Mouse (Mus musculus): ENCODE data around the gene Gm11562. TPM values are rescaled to one million over a fixed set of nuclear protein-coding genes. Genes with fewer than 3 reads are reported as not detected.
"Not testable (repeated sequence)": the region's sequence is repeated elsewhere in the genome, so short reads cannot be mapped to it uniquely, and the experiment has no call there.

Gene Gm11562
- polyA plus RNA-seq, 1 experiment: not detected

- TF ChIP-seq GATA1 (IDR thresholded peaks at IDR 0.05; ENCODE audit: low read length): not testable (repeated sequence)
These were observed 10.1 kb downstream of the Gm11562 start, which contains the start of gene Gm11937 for GRCm38 (mm10) chr11:99610089-99610488. TSS of gene Gm11937 (minus strand) at chr11:99610189.

DNA sequence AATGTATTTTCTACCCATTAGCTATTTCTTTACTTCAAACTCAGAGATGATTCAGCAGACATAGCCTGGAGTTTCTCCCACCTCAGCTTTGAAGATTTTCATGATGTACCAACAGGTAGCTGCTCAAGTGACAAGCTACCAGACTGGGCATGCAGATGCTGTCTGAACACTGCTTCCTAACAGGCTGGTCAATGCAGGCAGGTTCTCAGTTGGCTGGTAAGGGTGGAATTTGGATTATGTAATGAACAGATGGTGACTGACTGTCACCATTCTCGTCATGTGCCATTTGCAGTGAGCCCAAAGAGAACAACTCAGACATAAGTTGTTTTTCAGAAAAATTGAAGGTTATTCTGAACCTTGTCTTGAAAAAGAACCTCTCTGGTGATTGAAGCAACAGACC, 11.1 kb downstream of the Gm11562 start:
- TF ChIP-seq GATA1 (IDR thresholded peaks at IDR 0.05; ENCODE audit: low read length): no peak

DNA sequence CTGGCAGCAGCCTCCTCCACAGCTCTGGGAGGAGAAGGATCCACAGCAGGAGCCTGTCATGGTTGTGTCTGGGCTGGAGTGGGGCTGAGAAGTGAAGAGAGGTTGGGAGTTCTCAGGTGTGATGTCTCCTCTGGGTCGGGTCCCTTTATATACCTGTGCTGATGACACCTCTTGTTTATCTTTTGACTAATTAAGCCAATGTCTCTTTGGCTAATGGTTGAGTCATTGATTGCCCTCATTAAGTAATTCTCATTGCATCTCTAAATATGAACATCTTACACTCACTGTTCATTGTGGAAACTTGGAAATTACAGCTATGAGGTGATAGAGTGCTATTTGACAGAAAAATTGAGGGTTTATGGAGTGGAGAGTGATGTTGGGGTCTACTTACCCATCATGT, 17.0 kb downstream of the Gm11562 start, which contains the start of gene Gm11938:
Gene Gm11938, minus strand, starts transcription at position 101 of the 400 bp plus-strand sequence.
- TF ChIP-seq GATA1 (IDR thresholded peaks at IDR 0.05; ENCODE audit: low read length): not testable (repeated sequence)

GRCm38 (mm10) chr11:99597742-99598141, 22.5 kb downstream of the Gm11562 start, which contains the start of gene Krtap9-3:
TSS of gene Krtap9-3 (minus strand) at chr11:99598105.
- not testable (repeated sequence) for TF ChIP-seq GATA1 (IDR thresholded peaks at IDR 0.05; ENCODE audit: low read length)

DNA sequence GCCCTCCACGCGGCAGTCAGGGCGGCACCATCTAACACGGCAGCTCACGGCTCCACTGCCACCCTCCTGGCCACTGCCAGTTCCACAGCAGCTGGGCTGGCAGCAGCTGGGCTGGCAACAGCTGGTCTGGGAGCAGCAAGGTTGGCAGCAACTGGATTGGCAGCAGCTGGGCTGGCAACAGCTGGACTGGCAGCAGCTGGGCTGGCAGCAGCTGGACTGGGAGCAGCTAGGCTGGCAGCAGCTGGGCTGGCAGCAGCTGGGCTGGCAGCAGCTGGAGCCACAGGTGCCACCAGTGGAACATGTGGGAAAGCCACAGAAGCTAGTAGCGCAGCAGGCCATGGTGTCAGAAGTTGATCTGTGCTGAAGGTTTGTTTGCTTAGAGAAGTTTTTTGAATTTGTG, 29.3 kb downstream of the Gm11562 start, which contains the start of gene Krtap1-3:
Gene Krtap1-3, minus strand, starts transcription at position 359 of the 400 bp plus-strand sequence.
- TF ChIP-seq GATA1 (IDR thresholded peaks at IDR 0.05; ENCODE audit: low read length): no peak

GRCm38 (mm10) chr11:99585096-99585495, 35.1 kb downstream of the Gm11562 start:
- TF ChIP-seq GATA1 (IDR thresholded peaks at IDR 0.05; ENCODE audit: low read length): no peak

- TF ChIP-seq GATA1 (IDR thresholded peaks at IDR 0.05; ENCODE audit: low read length): no peak
These were observed 37.0 kb downstream of the Gm11562 start, which contains the start of gene Krtap1-4 for GRCm38 (mm10) chr11:99583245-99583704. TSS of gene Krtap1-4 (minus strand) at chr11:99583654.

DNA sequence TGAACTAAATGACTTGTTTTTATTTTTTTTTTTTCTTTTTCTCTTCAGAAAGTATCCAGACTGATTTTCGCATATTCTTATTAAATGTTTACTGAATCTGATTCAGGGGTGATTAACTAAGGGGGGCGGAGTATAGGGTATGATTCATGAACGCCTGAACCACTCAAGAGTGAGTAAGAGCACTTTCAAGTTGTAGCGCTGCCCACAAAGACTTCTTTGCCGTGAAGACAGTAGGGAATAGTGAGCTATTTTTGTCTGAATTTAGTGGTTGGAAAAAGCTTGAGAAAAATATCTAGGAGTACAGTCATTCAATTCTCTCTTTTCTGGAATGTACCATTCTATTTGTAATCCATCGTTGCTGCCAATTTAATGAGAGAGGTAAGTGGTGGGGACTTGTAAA, 38.7 kb downstream of the Gm11562 start:
- no peak for TF ChIP-seq GATA1 (IDR thresholded peaks at IDR 0.05; ENCODE audit: low read length)

DNA sequence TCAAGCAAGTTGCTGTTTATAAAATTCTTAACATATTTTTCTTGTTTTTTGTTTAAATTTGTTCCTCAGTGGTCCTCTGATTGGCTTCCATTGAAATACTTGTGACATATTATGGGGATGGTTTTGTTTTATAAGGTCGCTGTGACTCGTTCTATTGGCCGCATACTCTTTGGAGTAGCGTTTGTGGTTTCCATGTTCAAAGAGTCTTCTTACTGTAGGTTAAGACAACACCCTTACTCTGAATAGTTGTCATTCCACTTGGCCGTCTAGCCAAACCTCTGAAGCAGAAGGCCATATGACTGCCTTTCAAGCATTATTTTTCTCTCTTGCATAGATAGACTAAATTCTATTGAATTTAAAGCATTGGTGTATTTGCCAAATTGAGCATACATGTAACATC, 39.2 kb downstream of the Gm11562 start:
- no peak for TF ChIP-seq GATA1 (IDR thresholded peaks at IDR 0.05; ENCODE audit: low read length)

GRCm38 (mm10) chr11:99580636-99581035, 39.6 kb downstream of the Gm11562 start, which contains the start of gene Krtap1-5:
TSS of gene Krtap1-5 (minus strand) at chr11:99581016.
- no peak for TF ChIP-seq GATA1 (IDR thresholded peaks at IDR 0.05; ENCODE audit: low read length)

- no peak for TF ChIP-seq GATA1 (IDR thresholded peaks at IDR 0.05; ENCODE audit: low read length)
These were observed 46.1 kb downstream of the Gm11562 start for GRCm38 (mm10) chr11:99574106-99574505.

GRCm38 (mm10) chr11:99573164-99573563, 47.1 kb downstream of the Gm11562 start:
- no peak for TF ChIP-seq GATA1 (IDR thresholded peaks at IDR 0.05; ENCODE audit: low read length)

Other genes with a start within 250 kb of the Gm11562 start
- not detected in 2 replicates for gene Krt28, start 245.5 kb downstream of the Gm11562 start, polyA plus RNA-seq (2012)
- gene Krt10, start 231.1 kb downstream of the Gm11562 start, polyA plus RNA-seq (2012): 7.4 and 9.6 TPM in 2 replicates
- gene Krt12, start 198.2 kb downstream of the Gm11562 start, polyA plus RNA-seq (2012): 0.03 TPM in 1 of 2 replicates, not detected in the other
- gene Krt20, start 182.3 kb downstream of the Gm11562 start, polyA plus RNA-seq (2012): not detected in 2 replicates
- gene Krt23, start 127.3 kb downstream of the Gm11562 start, polyA plus RNA-seq (2012): not detected in 2 replicates
- not detected in 2 replicates for gene Krt39, start 99.1 kb downstream of the Gm11562 start, polyA plus RNA-seq (2012)
- not detected in 2 replicates for gene Krt40, start 77.3 kb downstream of the Gm11562 start, polyA plus RNA-seq (2012)
- gene Krtap3-3, start 69.6 kb downstream of the Gm11562 start, polyA plus RNA-seq (2012): not detected in 2 replicates
- gene Krtap3-2, start 63.6 kb downstream of the Gm11562 start, polyA plus RNA-seq (2012): not detected in 2 replicates
- gene Gm11939, start 61.0 kb downstream of the Gm11562 start, polyA plus RNA-seq (2012): not detected in 2 replicates
- gene Krtap3-1, start 53.8 kb downstream of the Gm11562 start, polyA plus RNA-seq (2012): not detected in 2 replicates
- gene Krtap1-5, start 39.4 kb downstream of the Gm11562 start, polyA plus RNA-seq (2012): not detected in 2 replicates
- not detected in 2 replicates for gene Krtap1-4, start 36.8 kb downstream of the Gm11562 start, polyA plus RNA-seq (2012)
- gene Krtap1-3, start 29.1 kb downstream of the Gm11562 start, polyA plus RNA-seq (2012): not detected in 2 replicates
- gene Krtap9-3, start 22.3 kb downstream of the Gm11562 start, polyA plus RNA-seq (2012): not detected in 2 replicates
- not detected in 2 replicates for gene Gm11938, start 17.1 kb downstream of the Gm11562 start, polyA plus RNA-seq (2012)
- gene Gm11937, start 10.2 kb downstream of the Gm11562 start, polyA plus RNA-seq (2012): not detected in 2 replicates
- not detected in 2 replicates for gene Krtap2-4, start 5.6 kb downstream of the Gm11562 start, polyA plus RNA-seq (2012)
- gene Krtap4-1, start 7.8 kb upstream of the Gm11562 start, polyA plus RNA-seq (2012): not detected in 2 replicates
- gene Krtap4-2, start 14.6 kb upstream of the Gm11562 start, polyA plus RNA-seq (2012): not detected in 2 replicates
- not detected in 2 replicates for gene Krtap4-7, start 23.7 kb upstream of the Gm11562 start, polyA plus RNA-seq (2012)
- not detected in 2 replicates for gene Gm11555, start 29.8 kb upstream of the Gm11562 start, polyA plus RNA-seq (2012)
- not detected in 2 replicates for gene Gm11563, start 38.5 kb upstream of the Gm11562 start, polyA plus RNA-seq (2012)
- not detected in 2 replicates for gene Krtap4-6, start 45.5 kb upstream of the Gm11562 start, polyA plus RNA-seq (2012)
- gene Gm14190, start 70.3 kb upstream of the Gm11562 start, polyA plus RNA-seq (2012): not detected in 2 replicates
- not detected in 2 replicates for gene Gm14180, start 113.9 kb upstream of the Gm11562 start, polyA plus RNA-seq (2012)
- not detected in 2 replicates for gene Gm11595, start 152.5 kb upstream of the Gm11562 start, polyA plus RNA-seq (2012)
- not detected in 2 replicates for gene Krtap4-8, start 160.3 kb upstream of the Gm11562 start, polyA plus RNA-seq (2012)
- not detected in 2 replicates for gene Krtap4-9, start 164.8 kb upstream of the Gm11562 start, polyA plus RNA-seq (2012)
- gene Gm11596, start 173.0 kb upstream of the Gm11562 start, polyA plus RNA-seq (2012): not detected in 2 replicates
- gene Gm11569, start 178.5 kb upstream of the Gm11562 start, polyA plus RNA-seq (2012): not detected in 2 replicates
- gene Gm11554, start 184.0 kb upstream of the Gm11562 start, polyA plus RNA-seq (2012): not detected in 2 replicates
- gene Krtap4-13, start 189.5 kb upstream of the Gm11562 start, polyA plus RNA-seq (2012): not detected in 2 replicates
- not detected in 2 replicates for gene Gm11564, start 195.2 kb upstream of the Gm11562 start, polyA plus RNA-seq (2012)
- not detected in 2 replicates for gene 2300003K06Rik, start 217.6 kb upstream of the Gm11562 start, polyA plus RNA-seq (2012)
- gene Krtap4-16, start 231.2 kb upstream of the Gm11562 start, polyA plus RNA-seq (2012): not detected in 2 replicates
- not detected in 2 replicates for gene Gm11568, start 237.5 kb upstream of the Gm11562 start, polyA plus RNA-seq (2012)
- gene Gm11559, start 244.0 kb upstream of the Gm11562 start, polyA plus RNA-seq (2012): not detected in 2 replicates